Mouse (Mus musculus) bone marrow, adult 2 months (tissue): Measurements from ENCODE around the gene Vwa1.

ENCODE experiments used
- CTCF ChIP-seq: fragments of 200-500 bp; IDR thresholded peaks from 2 replicates; pipeline ENCODE4 v1.5.1; 2011; ENCODE audit warnings: low read length, control low read depth; ENCODE audit not compliant: control insufficient read depth, insufficient read depth
- POLR2A ChIP-seq: fragments of 200-500 bp; IDR thresholded peaks from 2 replicates; pipeline ENCODE4 v1.6.1; 2011; ENCODE audit warnings: low read depth, mild to moderate bottlenecking, control low read depth, low read length, borderline replicate concordance; ENCODE audit not compliant: control insufficient read depth

GRCm38 (mm10) chr4:155802075-155802474 lies 27.6 kb upstream of the Vwa1 start:
- TF ChIP-seq POLR2A (no peak), CTCF (no peak)
